Mouse (Mus musculus) liver, embryonic 11.5 days (tissue): ENCODE results near the gene Plekhg3. TPM values are rescaled to one million over a fixed set of nuclear protein-coding genes. Genes with fewer than 3 reads are reported as not detected.

Experiments used
- ATAC-seq: fragments of 200-750 bp; cut with Nextera tagmentation; replicated peaks from 2 replicates; pipeline ENCODE4 v1.8.0; 2017; ENCODE audit warnings: moderate number of reproducible peaks, mild to moderate bottlenecking, moderate TSS enrichment, moderate library complexity; ENCODE audit not compliant: low FRiP score
- DNase-seq: peaks from one replicate; pipeline ENCODE4 v3.0.0-alpha.2; 2017; ENCODE audit warnings: low spot score
- H3K27ac ChIP-seq: fragments of 300-500 bp; sonication (generic); 2 replicates; pipeline ENCODE4 v1.5.1; 2014; ENCODE audit warnings: mild to moderate bottlenecking, low read depth, low read length, control low read depth
- H3K27me3 ChIP-seq: fragments of 300-500 bp; sonication (generic); replicated peaks from 2 replicates; pipeline ENCODE4 v1.6.1; 2014; ENCODE audit warnings: low read length, mixed read lengths; ENCODE audit not compliant: control insufficient read depth, insufficient read depth
- H3K36me3 ChIP-seq: fragments of 300-500 bp; sonication (generic); 2 replicates; pipeline ENCODE4 v1.6.1; 2014; ENCODE audit warnings: mild to moderate bottlenecking, low read length, moderate library complexity, mixed read lengths; ENCODE audit not compliant: control insufficient read depth, insufficient read depth
- H3K4me1 ChIP-seq: fragments of 300-500 bp; sonication (generic); replicated peaks from 2 replicates; pipeline ENCODE4 v1.6.1; 2014; ENCODE audit warnings: low read length, mixed read lengths; ENCODE audit not compliant: control insufficient read depth, insufficient read depth
- H3K4me2 ChIP-seq: fragments of 300-500 bp; sonication (generic); 2 replicates; pipeline ENCODE4 v1.6.1; 2014; ENCODE audit warnings: mild to moderate bottlenecking, control low read depth, moderate library complexity
- H3K4me3 ChIP-seq: fragments of 300-500 bp; sonication (generic); 2 replicates; pipeline ENCODE4 v1.5.1; 2014; ENCODE audit warnings: low read depth, low read length, control low read depth
- H3K9ac ChIP-seq: fragments of 300-500 bp; sonication (generic); 2 replicates; pipeline ENCODE4 v1.6.1; 2014; ENCODE audit warnings: low read depth, low read length, control low read depth
- H3K9me3 ChIP-seq: fragments of 300-500 bp; sonication (generic); 2 replicates; pipeline ENCODE4 v1.6.1; 2016; ENCODE audit warnings: low read length, inconsistent platforms, mixed read lengths; ENCODE audit not compliant: control insufficient read depth
- WGBS: fragments of 180-500 bp; shearing (Covaris S2); extraction: QIAGEN DNeasy Blood & Tissue Kit; methylation state at CpG from one replicate; pipeline ENCODE4 v1.1.7; 2014; 5-methylcytosine and 5-hydroxymethylcytosine counted together
- microRNA-seq: library from miRNA; unstranded; fragments of <30 nt; microRNA quantifications from one replicate; pipeline ENCODE4, GENCODE M21; 2017; ENCODE audit warnings: borderline number of aligned reads
- polyA plus RNA-seq: library from polyadenylated mRNA; unstranded; fragments of >200 nt; fragmentation: Nextera tagmentation; extraction: Ambion mirVana; gene quantifications from 2 replicates; pipeline ENCODE4 v1.2.1, GENCODE M21; 2014

The Plekhg3 gene
- polyA plus RNA-seq, 1 experiment from 2014 or later, result 4.1 TPM

- no peak for ATAC-seq
- H3K27ac ChIP-seq, result no peak overlapping the region; the same call in 1 of the 2 replicates
- H3K4me2 ChIP-seq, result no peak overlapping the region
- no peaks in the 10 kb centered on the region for H3K4me1 ChIP-seq
- DNase-seq, result no peak
- H3K36me3 ChIP-seq, result peaks cover 26% of the 10 kb centered on the region
- no peak overlapping the region for H3K9ac ChIP-seq
- no peaks in the 10 kb centered on the region for H3K9me3 ChIP-seq
- H3K4me3 ChIP-seq, result no peak overlapping the region
- H3K27me3 ChIP-seq, result no peaks in the 10 kb centered on the region
- WGBS, result 86% methylated on average over 4 of the region's 4 CpGs
Measured at GRCm38 (mm10) chr12:76615580-76615937, 84.9 kb downstream of the Plekhg3 start.

GRCm38 (mm10) chr12:76618175-76618574 is 87.5 kb downstream of the Plekhg3 start:
- WGBS, result 89% methylated on average over 4 of the region's 4 CpGs
- Histone ChIP-seq H3K9ac (no peak overlapping the region), H3K27ac (no peak overlapping the region), H3K27me3 (no peaks in the 10 kb centered on the region), H3K4me2 (no peak overlapping the region), H3K36me3 (peaks cover 7% of the 10 kb centered on the region), H3K4me1 (no peaks in the 10 kb centered on the region), H3K4me3 (no peak overlapping the region), H3K9me3 (no peaks in the 10 kb centered on the region)
- no peak for DNase-seq
- ATAC-seq, result no peak

- H3K4me2 ChIP-seq, result no peak overlapping the region
- 53% methylated on average over 5 of the region's 5 CpGs for WGBS
- no peaks in the 10 kb centered on the region for H3K9me3 ChIP-seq
- ATAC-seq (no peak), DNase-seq (no peak)
- no peak overlapping the region for H3K27ac ChIP-seq
- no peak overlapping the region for H3K9ac ChIP-seq
- no peaks in the 10 kb centered on the region for H3K4me1 ChIP-seq
- H3K4me3 ChIP-seq, result no peak overlapping the region
- peaks cover 12% of the 10 kb centered on the region for H3K36me3 ChIP-seq
- H3K27me3 ChIP-seq, result no peaks in the 10 kb centered on the region
Measured at GRCm38 (mm10) chr12:76619847-76620246, 89.2 kb downstream of the Plekhg3 start.

- ATAC-seq (no peak), DNase-seq (no peak)
- Histone ChIP-seq H3K27me3 (no peaks in the 10 kb centered on the region), H3K4me2 (no peak overlapping the region), H3K36me3 (peaks cover 14% of the 10 kb centered on the region), H3K9ac (no peak overlapping the region), H3K4me3 (no peak overlapping the region), H3K9me3 (no peaks in the 10 kb centered on the region), H3K4me1 (no peaks in the 10 kb centered on the region), H3K27ac (no peak overlapping the region)
- 82% methylated on average over 6 of the region's 6 CpGs for WGBS
Measured at GRCm38 (mm10) chr12:76623374-76623773, 92.7 kb downstream of the Plekhg3 start.

Small RNAs within 50 kb of the gene (microRNA-seq; reads per million reads assigned to microRNA genes)
- gene Mir5135, result not detected

Other genes with a start within 250 kb of the Plekhg3 start
- 2.4 and 2.8 TPM in 2 replicates for gene Akap5, start 206.0 kb upstream of the Plekhg3 start, polyA plus RNA-seq
- 14.3 and 16.6 TPM in 2 replicates for gene Zbtb25, start 161.3 kb upstream of the Plekhg3 start, polyA plus RNA-seq
- gene Zbtb1, start 160.6 kb upstream of the Plekhg3 start, polyA plus RNA-seq, result 9.4 and 11.1 TPM in 2 replicates
- gene Hspa2, start 126.7 kb upstream of the Plekhg3 start, polyA plus RNA-seq, result 4.2 and 5.4 TPM in 2 replicates
- gene Ppp1r36, start 113.4 kb upstream of the Plekhg3 start, polyA plus RNA-seq, result 0.51 TPM in 2 replicates
- 53.4 and 61.2 TPM in 2 replicates for gene Sptb, start 179.7 kb downstream of the Plekhg3 start, polyA plus RNA-seq
- gene Churc1, start 234.6 kb downstream of the Plekhg3 start, polyA plus RNA-seq, result 144 and 154 TPM in 2 replicates
- gene Fntb, start 234.7 kb downstream of the Plekhg3 start, polyA plus RNA-seq, result 41.6 and 43.8 TPM in 2 replicates